ENCODE assay signal across 8 mouse cellular contexts in the genomic region with DNA sequence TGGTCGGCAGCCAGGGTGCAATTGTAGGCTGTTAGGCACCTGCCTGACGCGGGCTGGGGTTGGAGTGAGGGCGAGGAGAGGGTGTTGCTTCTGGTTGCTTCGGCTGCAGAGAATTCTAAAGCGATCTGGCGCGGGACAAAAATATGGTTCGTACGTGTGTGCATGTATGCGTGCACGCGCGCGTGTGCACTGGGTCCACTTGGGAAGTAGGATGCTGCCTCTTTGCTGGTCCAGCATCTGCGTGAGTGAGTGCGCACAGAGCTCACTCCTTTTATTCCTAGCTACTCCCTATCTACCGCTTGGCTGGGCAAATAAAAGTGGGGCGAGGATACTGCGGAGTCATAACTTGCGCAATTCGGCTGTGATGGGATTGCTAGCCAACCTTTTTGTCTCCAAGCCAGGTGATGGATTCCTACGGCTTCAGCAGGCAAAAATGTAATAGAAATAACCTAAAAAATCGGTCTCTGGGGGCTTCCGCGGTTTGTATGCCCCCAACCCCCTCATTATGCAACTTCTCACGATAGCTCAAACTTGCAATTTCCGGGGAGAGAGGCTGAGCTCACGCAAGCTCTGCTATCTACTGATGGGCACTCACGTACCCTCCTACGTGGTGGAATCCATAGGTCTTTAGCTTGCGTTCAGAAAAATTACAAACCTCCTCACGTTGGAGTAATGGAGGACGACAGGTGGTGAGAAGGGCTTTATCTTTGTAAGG. TPM values are rescaled to one million over a fixed set of nuclear protein-coding genes. Genes with fewer than 3 reads are reported as not detected.
DNase-seq lines count a peak whose midpoint lies in the region; ATAC-seq lines count a peak whose summit lies in the region.

No protein-coding gene starts in this region.

- H3K4me1 ChIP-seq in megakaryocyte, embryonic 14.5 days, result peaks cover 58% of the 10 kb centered on the region
- peaks cover 78% of the 10 kb centered on the region for H3K4me1 ChIP-seq in heart, embryonic 15.5 days (replicated peaks)
- peaks cover 61% of the 10 kb centered on the region for H3K4me1 ChIP-seq in midbrain, embryonic 15.5 days

- peak overlapping the region; percentile 79 for H3K4me3 ChIP-seq in megakaryocyte, embryonic 14.5 days (replicated peaks)
- H3K4me3 ChIP-seq in heart, embryonic 15.5 days, result peak overlapping the region; percentile 75
- peak overlapping the region; percentile 58 for H3K4me3 ChIP-seq in midbrain, embryonic 15.5 days

- H3K4me2 ChIP-seq in heart, embryonic 15.5 days, result peak overlapping the region; percentile 95
- peak overlapping the region; percentile 99 for H3K4me2 ChIP-seq in midbrain, embryonic 15.5 days

- peak overlapping the region; percentile 68 for H3K27ac ChIP-seq in heart, embryonic 15.5 days
- H3K27ac ChIP-seq in midbrain, embryonic 15.5 days, result peak overlapping the region; percentile 84

- 1% methylated on average over 34 of the region's 34 CpGs for WGBS in heart, embryonic 15.5 days
- under 1% methylated on average over 34 of the region's 34 CpGs for WGBS in midbrain, embryonic 15.5 days

- DNase-seq in cerebellum, postnatal 14 days, result peak; percentile 74
- peak; percentile 58 for DNase-seq in layer of hippocampus, postnatal 36 days

- peak overlapping the region; percentile 56 for H3K9ac ChIP-seq in heart, embryonic 15.5 days
- H3K9ac ChIP-seq in midbrain, embryonic 15.5 days, result peak overlapping the region; percentile 46

- no peak for ATAC-seq in megakaryocyte, adult 5-6 weeks (ENCODE audit: poor library complexity, severe bottlenecking)
- no peak for ATAC-seq in heart, embryonic 15.5 days (replicated peaks; ENCODE audit: insufficient number of reproducible peaks, insufficient read depth, low FRiP score, low read depth)
- peak; percentile 40 for ATAC-seq in midbrain, embryonic 15.5 days (replicated peaks)
- no peak for ATAC-seq in monocyte, adult 5-6 weeks (replicated peaks; ENCODE audit: insufficient number of reproducible peaks, low FRiP score, low TSS enrichment, poor library complexity, severe bottlenecking)
- no peak for ATAC-seq in erythroblast, adult 5-6 weeks (replicated peaks; ENCODE audit: low FRiP score, poor library complexity, severe bottlenecking)

- H3K27me3 ChIP-seq in megakaryocyte, embryonic 14.5 days (replicated peaks), result peaks cover 82% of the 10 kb centered on the region
- 0 out of 2 replicates have a peak, but pooled peaks cover 2% of the 10 kb centered on the region for H3K27me3 ChIP-seq in heart, embryonic 15.5 days
- peaks cover 11% of the 10 kb centered on the region for H3K27me3 ChIP-seq in midbrain, embryonic 15.5 days (replicated peaks)

- H3K9me3 ChIP-seq in megakaryocyte, embryonic 14.5 days, result no peaks in the 10 kb centered on the region
- H3K9me3 ChIP-seq in heart, embryonic 15.5 days (replicated peaks), result no peaks in the 10 kb centered on the region
- no peaks in the 10 kb centered on the region for H3K9me3 ChIP-seq in midbrain, embryonic 15.5 days

- no peaks in the 10 kb centered on the region for H3K36me3 ChIP-seq in megakaryocyte, embryonic 14.5 days (replicated peaks; ENCODE audit: low read length)
- H3K36me3 ChIP-seq in heart, embryonic 15.5 days, result no peaks in the 10 kb centered on the region
- no peaks in the 10 kb centered on the region for H3K36me3 ChIP-seq in midbrain, embryonic 15.5 days (replicated peaks)

RNA-seq across cellular contexts. Expression of gene Igfbp5, which starts 2.8 kb away (rescaled TPM):
- polyA plus RNA-seq in megakaryocyte, embryonic 14.5 days (2012; ENCODE audit: insufficient read depth, low replicate concordance), result 0.04 TPM in 1 of 2 replicates, not detected in the other
- total RNA-seq in megakaryocyte, adult 5-6 weeks (2015), result 2.7 and 2.9 TPM in 2 replicates
- total RNA-seq in megakaryocyte, adult 5-6 weeks (2017), result 1.2 and 1.6 TPM in 2 replicates
- polyA plus RNA-seq in heart, embryonic 15.5 days (2015; fragmentation: Nextera tagmentation; extraction: Ambion mirVana), result 79.0 and 101 TPM in 2 replicates
- 10 to 100 TPM; 70.5 to 75.7 TPM for total RNA-seq in layer of hippocampus, postnatal 36 days (2021)
- 38.4 and 39.6 TPM in 2 replicates for polyA plus RNA-seq in midbrain, embryonic 15.5 days (2015; fragmentation: Nextera tagmentation; extraction: Ambion mirVana)
- 0.19 to 0.64 TPM in 2 of 3 replicates, not detected in the other for total RNA-seq in monocyte, adult 5-6 weeks (2017)
- total RNA-seq in erythroblast, adult 5-6 weeks (2015; ENCODE audit: low replicate concordance), result 2.3 and 3.3 TPM in 2 replicates
- total RNA-seq in erythroblast, adult 5-6 weeks (2017; ENCODE audit: low replicate concordance), result 0.42 and 2.5 TPM in 2 replicates

RNA-seq across cellular contexts. Expression of gene Igfbp2, which starts 47.6 kb away (rescaled TPM):
- polyA plus RNA-seq in megakaryocyte, embryonic 14.5 days (2012; ENCODE audit: insufficient read depth, low replicate concordance), result not detected in 2 replicates
- not detected in 2 replicates for total RNA-seq in megakaryocyte, adult 5-6 weeks (2015)
- total RNA-seq in megakaryocyte, adult 5-6 weeks (2017), result not detected in 2 replicates
- 44.4 and 85.9 TPM in 2 replicates for polyA plus RNA-seq in heart, embryonic 15.5 days (2015; fragmentation: Nextera tagmentation; extraction: Ambion mirVana)
- 10 to 100 TPM; 40.2 to 54.9 TPM for total RNA-seq in layer of hippocampus, postnatal 36 days (2021)
- polyA plus RNA-seq in midbrain, embryonic 15.5 days (2015; fragmentation: Nextera tagmentation; extraction: Ambion mirVana), result 329 and 430 TPM in 2 replicates
- not detected in 3 replicates for total RNA-seq in monocyte, adult 5-6 weeks (2017)
- not detected in 2 replicates for total RNA-seq in erythroblast, adult 5-6 weeks (2015; ENCODE audit: low replicate concordance)
- total RNA-seq in erythroblast, adult 5-6 weeks (2017; ENCODE audit: low replicate concordance), result not detected in 2 replicates

Comparison
In these comparisons a context has a peak if more than half of its experiments do, and no peak if none do; other contexts are left out.
1. RNA of gene Igfbp5, which starts 2.8 kb away (total RNA-seq): 70.5 to 75.7 TPM in layer of hippocampus, postnatal 36 days; 1.2 to 2.9 TPM in megakaryocyte, adult 5-6 weeks, 0.42 to 3.3 TPM in erythroblast, adult 5-6 weeks and 0.19 to 0.64 TPM in monocyte, adult 5-6 weeks; every median in the first group is over 10 times any median in the second.
2. RNA of gene Igfbp2, which starts 47.6 kb away (total RNA-seq): 40.2 to 54.9 TPM in layer of hippocampus, postnatal 36 days; not detected in megakaryocyte, adult 5-6 weeks, not detected in monocyte, adult 5-6 weeks and not detected in erythroblast, adult 5-6 weeks; every median in the first group is over 10 times any median in the second.
3. Peak in every context shown above with its lines, with median percentiles within 50 percentile points of each other: H3K4me3 ChIP-seq.